Mouse (Mus musculus): ENCODE results near the gene Taok1. TPM values are rescaled to one million over a fixed set of nuclear protein-coding genes. Genes with fewer than 3 reads are reported as not detected.
A peak's percentile ranks its signal among the peaks of the same experiment; 100 is the strongest.
"Not testable (repeated sequence)": the region's sequence is repeated elsewhere in the genome, so short reads cannot be mapped to it uniquely, and the experiment has no call there.

The Taok1 gene
- polyA plus RNA-seq, 1 experiment = 32.5 TPM

DNA sequence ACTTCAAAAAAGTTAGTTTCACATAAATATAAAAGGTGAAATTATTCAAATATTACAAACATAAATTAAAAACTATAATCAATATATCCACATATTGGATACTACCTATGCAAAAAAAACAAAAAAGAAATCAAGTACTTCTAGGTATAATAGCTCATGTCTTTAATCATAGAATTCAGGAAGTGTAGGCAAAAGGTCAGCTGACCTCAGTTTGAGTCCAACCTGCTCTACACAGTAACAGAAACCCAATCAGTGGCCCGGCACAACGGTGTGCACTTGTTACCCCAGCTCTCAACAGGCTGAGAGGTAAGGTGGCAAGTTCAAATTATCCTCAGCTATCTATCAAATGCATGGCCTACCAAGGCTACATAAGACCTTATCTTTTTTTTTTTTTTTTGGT, 16.8 kb downstream of the Taok1 start:
- DNase-seq (ENCODE audit: extremely low spot score in 1 of 2, low spot score in 1 of 2) = no peak

DNA sequence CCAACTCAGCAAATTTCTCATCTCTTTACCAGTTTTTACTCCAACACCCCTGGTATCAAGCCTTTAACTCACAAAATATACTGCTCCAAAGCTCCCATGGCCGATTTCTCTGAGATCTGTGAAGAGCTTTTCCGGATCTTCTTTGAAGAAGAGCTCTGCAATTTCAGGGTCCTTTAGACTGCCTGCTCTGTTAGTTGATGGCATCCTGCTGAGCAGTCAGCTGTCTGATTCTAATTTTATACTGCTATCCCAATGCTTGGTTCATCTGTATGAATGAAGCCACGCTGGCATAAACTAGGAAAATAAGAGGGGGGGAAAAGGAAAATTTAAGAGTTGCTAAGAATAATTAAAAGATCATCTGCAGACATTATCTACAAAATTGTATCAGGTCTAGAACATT, 22.4 kb downstream of the Taok1 start:
- DNase-seq (ENCODE audit: extremely low spot score in 1 of 2, low spot score in 1 of 2) = peak in 1 of 2 experiments; percentile 12

DNA sequence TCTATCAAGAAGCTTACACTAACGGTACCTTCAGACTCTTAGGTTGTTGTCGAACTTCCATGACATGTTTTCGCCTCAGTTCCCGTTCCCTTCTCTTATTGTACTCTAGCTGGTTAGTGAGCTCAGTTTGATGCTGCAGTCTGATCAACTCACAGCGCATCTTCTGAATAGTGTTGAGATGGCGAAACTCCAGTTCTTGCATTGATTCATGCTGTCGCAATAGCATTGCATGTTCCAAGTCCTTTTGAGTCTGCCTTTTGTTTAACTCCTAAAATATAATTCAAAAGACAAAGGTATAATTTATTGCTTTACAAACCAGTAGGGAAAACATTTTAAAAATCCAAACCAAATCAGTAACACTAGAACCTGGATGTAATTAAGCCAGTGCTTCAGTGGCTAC, 62.4 kb downstream of the Taok1 start:
- no peak for DNase-seq (ENCODE audit: extremely low spot score in 1 of 2, low spot score in 1 of 2)

DNA sequence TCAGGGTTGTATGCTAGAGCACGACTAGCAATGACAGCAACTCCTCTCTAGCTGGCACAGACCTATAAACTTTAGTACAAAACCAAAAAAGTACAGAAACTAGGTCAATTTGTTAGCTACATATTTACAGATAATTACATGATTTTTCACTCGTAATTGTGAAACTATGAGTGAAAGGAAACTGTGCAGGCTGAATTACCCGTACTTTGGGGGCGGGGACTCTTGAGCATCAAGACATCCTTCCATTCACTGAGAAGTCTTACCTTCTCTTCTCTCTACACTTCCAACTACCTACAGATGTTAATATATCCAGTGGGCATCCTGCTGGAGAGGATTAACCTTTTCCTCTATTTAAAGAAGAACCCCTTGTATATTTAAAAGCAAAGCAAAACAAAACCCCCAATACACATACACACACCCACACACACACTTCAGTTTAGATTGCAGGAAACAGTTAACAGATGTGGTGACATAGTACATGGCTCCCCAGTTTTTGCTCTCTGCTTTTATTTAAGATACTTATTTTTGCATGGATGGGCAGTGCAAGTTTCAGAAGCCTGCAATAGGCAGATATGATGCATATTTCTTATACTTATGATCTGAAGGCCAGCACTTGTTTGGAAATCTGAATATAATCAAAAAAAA, 75.3 kb downstream of the Taok1 start:
- no peak for DNase-seq (ENCODE audit: extremely low spot score in 1 of 2, low spot score in 1 of 2)

DNA sequence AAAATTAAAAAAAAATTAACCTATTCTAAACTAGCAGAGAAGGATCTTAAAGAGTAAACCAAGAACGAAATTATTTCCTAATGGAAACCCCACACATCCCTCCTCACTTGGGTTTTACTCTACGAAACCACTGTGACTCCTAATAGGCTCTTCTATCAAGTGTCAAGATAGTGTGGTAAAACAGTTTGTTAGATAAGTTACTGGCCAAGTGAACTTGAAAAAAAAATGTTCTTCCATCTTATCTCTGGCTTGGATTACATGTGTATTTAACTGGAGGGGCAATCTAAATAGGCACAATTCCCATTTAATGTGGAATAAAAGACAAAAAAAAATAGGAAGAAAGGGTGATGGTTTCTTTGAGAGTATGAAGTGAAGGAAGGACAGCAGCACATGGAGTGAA, 76.8 kb downstream of the Taok1 start:
- DNase-seq (ENCODE audit: extremely low spot score in 1 of 2, low spot score in 1 of 2) = no peak

DNA sequence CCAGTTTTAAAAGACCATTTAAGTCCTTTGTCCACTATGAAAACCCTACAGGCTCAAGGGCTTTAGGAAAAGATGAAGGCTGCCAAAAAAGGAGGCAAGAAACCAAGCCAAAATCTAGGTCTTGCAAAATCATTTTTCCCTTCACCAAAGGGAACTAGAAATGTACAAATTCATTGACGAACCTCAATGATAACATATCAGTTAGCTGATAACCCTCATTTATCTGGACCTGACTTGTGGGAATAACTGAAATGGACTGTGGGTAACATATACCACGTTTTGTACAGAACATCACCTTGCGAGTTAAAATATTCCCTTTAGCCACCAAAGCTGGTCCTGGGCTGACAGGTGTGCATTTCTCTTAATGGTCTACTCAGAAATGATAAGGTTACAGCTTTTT, 78.0 kb downstream of the Taok1 start:
- no peak for DNase-seq (ENCODE audit: extremely low spot score in 1 of 2, low spot score in 1 of 2)

DNA sequence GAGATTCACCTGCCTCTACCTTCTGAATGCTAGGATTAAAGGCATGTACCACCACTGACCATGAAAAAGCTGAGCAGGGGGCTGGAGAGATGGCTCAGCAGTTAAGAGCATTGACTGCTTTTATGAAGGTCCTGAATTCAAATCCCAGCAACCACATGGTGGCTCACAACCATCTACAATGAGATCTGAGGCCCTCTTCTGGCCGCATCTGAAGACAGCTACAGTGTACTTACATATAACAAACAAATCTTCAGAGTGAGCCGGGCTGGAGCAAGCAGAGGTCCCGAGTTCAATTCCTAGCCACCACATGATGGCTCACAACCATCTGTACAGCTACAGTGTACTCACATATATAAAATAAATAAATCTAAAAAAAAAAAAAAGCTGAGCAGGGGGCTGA, 79.2 kb downstream of the Taok1 start:
- not testable (repeated sequence) for DNase-seq (ENCODE audit: extremely low spot score in 1 of 2, low spot score in 1 of 2)

DNA sequence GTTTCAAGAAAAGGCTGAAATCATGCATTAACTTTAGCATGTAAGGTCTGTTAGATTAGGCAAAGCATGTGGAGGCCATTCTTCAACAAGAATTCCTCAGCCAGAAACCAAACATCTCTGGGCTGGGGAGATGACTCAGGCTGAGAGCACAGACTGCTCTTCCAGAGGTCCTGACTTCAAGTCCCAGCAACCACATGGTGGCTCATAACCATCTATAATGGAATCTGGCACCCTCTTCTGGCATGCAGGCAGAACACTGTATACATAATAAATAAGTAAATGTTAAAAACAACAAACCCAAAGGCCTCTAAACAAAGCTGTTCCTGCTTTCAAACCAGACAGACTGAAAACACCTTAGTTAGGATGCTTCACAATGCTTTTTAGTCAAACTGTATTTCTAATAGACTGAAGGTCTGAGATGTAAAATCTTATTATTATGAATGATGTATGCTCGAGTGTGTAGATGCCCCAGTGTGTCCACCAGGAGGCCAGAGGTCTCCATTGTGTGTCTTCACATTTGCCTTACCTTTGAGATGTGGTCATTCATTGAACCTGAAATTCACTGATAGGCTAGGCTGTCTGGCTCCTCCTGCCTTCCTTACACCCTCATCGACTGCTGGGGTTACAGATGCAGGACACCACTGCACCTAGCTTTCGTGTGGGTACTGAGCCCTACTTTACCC, 81.7 kb downstream of the Taok1 start:
- DNase-seq (ENCODE audit: extremely low spot score in 1 of 2, low spot score in 1 of 2) = no peak

DNA sequence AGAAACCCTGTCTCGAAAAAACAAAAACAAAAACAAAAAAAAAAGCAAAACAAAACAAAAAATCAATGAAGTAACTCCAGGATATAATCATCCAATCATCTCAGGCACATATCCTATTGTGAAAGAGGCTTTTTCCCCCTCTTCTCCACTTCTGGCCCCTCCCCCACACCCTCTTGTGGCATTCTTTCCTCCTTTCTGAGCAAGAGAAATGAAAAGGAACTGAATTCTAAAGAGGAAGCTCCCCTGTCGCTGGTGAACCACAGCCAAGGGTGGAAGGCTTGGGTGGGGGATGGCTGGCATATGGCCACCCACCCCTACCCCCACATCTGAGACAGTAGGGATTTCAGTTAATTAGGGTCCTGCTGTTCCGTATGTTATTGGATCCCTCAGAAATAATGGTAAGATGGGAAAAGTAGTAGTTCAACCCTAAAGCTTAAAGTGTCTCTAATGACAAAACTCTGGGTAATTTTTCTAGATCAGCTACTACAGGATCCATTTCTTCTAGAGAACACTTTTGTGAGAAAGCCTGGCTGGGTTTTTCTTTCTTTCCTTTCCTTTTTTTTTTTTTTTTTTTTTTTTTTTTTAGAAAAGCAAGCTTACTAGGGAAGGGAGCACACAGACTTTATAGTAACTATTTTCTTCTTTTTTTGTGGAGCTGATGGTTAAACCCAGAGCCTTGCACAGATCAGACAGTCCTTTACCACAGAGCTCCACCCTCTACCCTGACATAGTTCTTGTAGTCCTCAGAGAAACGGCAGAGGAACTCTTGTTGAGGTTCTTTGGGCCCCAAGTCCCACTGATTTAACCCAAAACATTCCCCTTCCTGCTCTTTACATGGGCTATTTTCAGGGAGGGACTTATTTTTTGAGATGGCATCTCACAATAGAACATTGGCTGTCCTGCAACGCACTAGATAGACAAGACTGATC, 86.8 kb downstream of the Taok1 start:
- no peak for DNase-seq (ENCODE audit: extremely low spot score in 1 of 2, low spot score in 1 of 2)

DNA sequence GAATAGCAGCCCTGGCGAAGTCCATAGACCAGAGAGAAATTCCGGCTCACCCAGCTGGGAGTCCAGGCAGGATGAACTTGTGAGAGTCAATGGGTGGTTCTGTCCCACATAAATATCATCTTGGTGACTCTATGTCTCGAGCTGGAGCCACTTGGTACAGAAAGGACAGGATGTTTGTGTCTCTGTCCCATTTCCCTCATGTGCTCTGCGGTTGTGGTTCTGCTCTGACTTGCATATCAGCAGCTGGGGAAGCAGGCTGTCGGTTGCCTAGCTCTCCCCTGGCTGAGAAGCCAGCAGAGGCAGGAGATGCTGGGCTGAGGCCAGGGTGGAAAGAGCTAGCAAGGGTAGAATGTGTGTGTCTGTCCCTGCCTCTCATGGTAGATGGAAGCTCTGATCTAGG, 88.6 kb downstream of the Taok1 start, which contains the start of gene Gm10392:
TSS of gene Gm10392 (minus strand) at position 156 of the 400 bp plus-strand sequence.
- no peak for DNase-seq (ENCODE audit: extremely low spot score in 1 of 2, low spot score in 1 of 2)

DNA sequence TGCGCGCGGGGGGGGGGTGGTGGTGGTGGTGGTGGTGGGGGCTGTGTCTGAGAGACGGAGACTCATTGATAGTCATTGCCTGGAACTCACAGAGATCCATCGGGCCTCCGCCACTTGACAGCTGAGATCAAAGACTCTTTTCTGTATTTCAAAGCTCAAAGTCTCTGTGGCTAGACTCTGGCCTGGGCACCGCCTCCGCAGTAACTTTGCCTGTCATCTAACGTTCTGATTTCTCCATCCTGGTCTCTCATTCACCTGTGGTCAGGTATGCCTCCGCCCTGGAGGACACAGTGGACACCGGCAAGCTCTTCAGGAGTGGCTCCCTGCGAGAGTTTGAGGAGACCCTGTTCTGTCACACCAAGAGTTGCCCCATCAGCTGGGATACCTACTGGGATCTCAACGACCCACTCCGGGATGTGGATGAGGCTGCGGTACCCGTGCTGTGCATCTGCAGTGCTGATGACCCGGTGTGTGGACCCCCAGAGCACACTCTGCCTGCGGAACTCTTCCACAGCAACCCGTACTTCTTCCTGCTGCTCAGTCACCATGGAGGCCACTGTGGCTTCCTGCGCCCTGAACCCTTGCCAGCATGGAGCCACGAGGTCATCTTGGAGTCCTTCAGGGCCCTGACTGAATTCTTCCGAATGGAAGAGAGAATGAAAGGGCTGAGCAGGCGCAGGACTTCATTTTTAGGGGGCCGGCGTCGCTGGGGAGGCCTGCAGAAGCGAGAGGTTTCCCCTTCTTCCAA, 89.4 kb downstream of the Taok1 start:
- no peak for DNase-seq (ENCODE audit: extremely low spot score in 1 of 2, low spot score in 1 of 2)

DNA sequence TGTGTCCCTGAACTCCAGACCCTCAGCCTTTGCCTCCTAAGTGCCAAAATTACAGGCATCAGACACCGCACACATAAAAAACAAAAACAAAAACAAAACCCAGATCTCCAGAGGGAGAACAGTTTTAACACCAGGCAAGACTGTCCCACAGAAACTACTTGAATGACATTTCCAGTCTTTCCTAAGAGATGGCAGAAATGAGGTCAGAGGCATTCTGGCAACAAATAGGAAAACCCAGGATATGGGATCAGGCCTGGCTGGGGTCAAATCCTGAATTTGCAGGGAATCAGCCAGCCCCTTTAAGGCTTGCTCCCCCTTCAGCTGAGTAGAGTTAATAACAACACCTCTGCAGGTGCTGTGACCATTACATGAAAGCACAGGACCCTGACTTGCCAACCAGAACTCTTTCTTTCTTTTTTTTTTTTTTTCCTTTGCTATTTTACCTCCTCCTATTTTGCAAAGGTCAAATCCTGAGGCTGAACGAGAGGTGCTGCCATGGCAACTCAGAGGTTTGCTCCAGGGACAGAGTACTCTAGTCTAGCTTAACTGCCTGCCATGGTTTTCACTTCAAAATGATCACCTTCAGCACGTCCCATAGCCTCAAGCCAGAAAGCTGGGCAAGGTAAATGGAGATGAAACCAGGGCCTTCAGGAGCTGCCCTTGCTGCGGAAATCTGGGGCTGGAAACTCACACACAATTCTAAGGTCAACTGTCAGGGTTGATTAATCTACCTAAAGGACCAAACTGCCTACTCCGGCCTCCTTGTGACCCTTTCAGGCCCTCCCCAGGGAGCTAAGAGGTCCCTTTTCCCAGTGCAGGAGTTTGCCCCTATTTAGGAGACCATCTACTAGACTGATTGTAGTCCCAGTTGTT, 90.8 kb downstream of the Taok1 start:
- no peak for DNase-seq (ENCODE audit: extremely low spot score in 1 of 2, low spot score in 1 of 2)

DNA sequence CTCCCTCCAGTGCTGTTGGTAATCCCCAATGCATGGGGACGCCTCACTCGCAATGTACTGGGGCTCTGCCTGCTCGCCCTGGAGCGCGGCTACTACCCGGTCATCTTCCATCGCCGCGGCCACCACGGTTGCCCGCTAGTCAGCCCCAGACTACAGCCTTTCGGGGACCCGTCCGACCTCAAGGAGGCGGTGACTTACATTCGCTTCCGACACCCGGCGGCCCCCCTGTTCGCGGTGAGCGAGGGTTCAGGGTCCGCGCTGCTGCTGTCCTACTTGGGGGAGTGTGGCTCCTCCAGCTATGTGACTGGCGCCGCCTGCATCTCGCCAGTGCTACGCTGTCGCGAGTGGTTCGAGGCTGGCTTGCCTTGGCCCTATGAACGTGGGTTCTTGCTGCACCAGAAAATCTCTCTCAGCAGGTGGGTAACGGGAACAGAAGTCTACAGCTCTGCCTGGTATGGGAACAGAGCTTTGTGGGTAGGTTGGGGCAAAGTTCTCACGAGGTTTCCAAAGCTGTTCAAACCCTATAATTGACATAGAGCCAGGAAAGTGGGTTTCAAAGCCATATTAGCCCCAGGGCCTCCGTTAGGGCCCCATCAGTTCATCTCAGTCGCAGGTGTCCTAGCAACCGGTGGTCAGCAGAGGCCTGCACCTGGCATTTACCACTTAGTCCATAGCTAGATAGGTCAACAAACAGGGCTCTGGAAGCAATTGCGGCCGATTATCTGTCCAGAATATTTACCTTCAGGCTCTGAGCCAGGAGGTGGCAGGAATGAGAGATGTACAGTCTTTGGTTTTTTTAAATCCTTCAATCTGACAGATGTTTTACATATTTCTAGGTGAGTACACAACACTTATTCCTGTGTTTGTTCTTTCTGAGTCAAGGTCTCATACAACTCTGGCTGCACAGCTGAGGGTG, 91.7 kb downstream of the Taok1 start, which contains the start of gene Trp53i13:
TSS of gene Trp53i13 (minus strand) at position 344 of the 916 bp plus-strand sequence.
- no peak for DNase-seq (ENCODE audit: extremely low spot score in 1 of 2, low spot score in 1 of 2)

DNA sequence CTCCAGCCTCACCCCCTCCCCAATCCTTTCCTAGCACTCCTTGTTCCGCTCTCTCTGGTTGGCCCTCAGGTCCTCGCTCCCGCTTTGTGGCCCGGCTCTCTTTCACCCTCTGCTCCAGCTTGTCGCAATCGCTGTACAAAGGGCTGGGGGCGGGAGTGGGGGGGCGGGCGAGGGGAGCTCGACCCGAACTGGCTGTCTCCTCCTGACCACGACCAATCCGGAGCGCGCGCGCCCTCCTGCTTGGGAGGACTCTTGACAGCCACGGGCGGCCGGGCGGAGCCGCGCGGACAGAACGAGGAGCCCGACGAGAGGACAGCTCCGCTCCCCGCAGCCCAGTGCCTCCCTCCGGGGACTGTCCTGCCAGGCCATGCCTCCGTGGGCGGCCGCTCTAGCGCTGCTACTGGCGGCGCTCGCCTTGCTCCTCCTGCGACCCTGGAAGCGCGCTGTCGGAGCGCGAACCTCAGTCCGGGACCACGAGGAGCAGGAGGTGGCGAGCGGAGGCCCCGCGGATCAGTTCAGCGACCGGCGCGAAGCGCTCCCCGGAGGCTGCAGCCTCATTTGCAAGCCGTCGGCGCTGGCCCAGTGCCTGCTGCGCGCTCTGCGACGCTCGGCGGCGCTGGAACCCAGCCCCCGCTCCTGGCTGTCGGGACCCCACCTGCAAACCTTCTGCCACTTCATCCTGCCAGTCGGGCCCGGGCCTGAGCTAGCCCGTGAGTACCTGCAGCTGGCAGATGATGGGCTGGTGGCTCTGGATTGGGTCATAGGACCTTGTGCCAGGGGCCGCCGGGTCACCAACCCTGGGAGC, 92.6 kb downstream of the Taok1 start, which contains the start of gene Abhd15:
TSS of gene Abhd15 (plus strand) at position 290 of the 805 bp plus-strand sequence.
- peak in 1 of 2 experiments; percentile 58 for DNase-seq (ENCODE audit: extremely low spot score in 1 of 2, low spot score in 1 of 2)

DNA sequence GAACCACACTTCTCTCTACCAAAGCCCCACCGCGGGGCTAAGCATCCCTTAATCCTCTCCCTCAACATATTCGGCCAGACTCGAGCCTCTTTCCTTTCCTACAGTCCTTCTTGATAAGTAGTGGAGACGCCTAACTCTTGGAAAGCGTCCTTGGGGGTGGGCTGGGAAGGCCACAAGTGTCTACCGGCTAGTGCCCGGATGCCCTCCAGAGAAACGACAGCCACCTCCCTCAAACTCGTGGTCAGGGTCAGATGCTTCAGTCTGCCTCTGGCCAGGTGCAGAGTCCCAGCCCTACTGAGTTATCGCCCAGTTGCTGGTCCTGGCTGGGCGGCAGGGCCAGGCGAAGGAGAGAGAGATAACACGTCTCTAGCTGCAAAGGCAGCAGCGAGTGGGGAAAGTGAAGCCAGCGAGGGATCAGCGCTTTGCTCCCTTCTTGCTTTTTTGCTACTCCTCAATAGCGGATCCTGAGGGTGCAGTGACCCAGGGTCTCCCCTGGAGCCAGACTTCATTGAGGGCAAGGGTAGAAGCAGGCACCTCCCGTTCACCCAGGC, 93.3 kb downstream of the Taok1 start:
- DNase-seq (ENCODE audit: extremely low spot score in 1 of 2, low spot score in 1 of 2) = no peak

DNA sequence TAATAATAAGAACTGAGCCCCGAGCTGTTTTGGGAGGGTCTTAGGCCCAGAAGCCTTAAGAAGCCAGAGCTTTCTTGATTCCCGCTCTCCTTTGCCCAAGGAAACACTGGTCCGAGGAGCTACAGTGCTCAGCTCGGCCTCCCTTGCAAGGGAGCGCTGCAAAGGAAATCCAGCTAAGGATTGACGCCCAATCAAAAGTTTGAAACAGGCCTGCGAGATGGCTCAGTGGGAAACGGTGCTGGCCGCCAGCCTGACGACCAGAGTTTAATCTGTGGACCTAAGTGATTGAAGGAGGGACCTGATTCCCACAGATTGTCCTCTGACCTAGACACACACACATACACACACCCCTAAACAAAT, 93.8 kb downstream of the Taok1 start:
- DNase-seq (ENCODE audit: extremely low spot score in 1 of 2, low spot score in 1 of 2) = no peak
